Mouse (Mus musculus) heart, adult 9 months (tissue): ENCODE results near the gene Prox1.
A peak's percentile ranks its signal among the peaks of the same experiment; 100 is the strongest.

ENCODE experiments used
- DNase-seq, 2 experiments: peaks; one replicate each; pipeline ENCODE4 v3.0.0; 2022; ENCODE audit warnings: low spot score in 2 of 2

Prox1 gene

GRCm38 (mm10) chr1:190169911-190170818 is at the start of gene Prox1:
Prox1 (minus strand) TSS chr1:190170714.
- peak; percentile 78 to 81 for DNase-seq

- DNase-seq = no peak
These were observed 46.1 kb upstream of the Prox1 start for GRCm38 (mm10) chr1:190216621-190217020.

- DNase-seq = no peak
These were observed 44.1 kb upstream of the Prox1 start for GRCm38 (mm10) chr1:190214626-190215025.

GRCm38 (mm10) chr1:190213175-190213574 is 42.7 kb upstream of the Prox1 start:
- no peak for DNase-seq

- DNase-seq = no peak
These were observed 36.7 kb upstream of the Prox1 start for GRCm38 (mm10) chr1:190207246-190207645.

- no peak for DNase-seq
These were observed 35.2 kb upstream of the Prox1 start for GRCm38 (mm10) chr1:190205691-190206090.

GRCm38 (mm10) chr1:190204378-190205070 is 34.0 kb upstream of the Prox1 start:
- no peak for DNase-seq

- peak; percentile 20 to 38 for DNase-seq
These were observed 31.2 kb upstream of the Prox1 start for GRCm38 (mm10) chr1:190201696-190202095.

GRCm38 (mm10) chr1:190200996-190201395 is 30.5 kb upstream of the Prox1 start:
- DNase-seq = no peak

GRCm38 (mm10) chr1:190198247-190198646 is 27.7 kb upstream of the Prox1 start:
- no peak for DNase-seq

GRCm38 (mm10) chr1:190192011-190192410 is 21.5 kb upstream of the Prox1 start:
- DNase-seq = no peak

- DNase-seq = no peak
These were observed 19.9 kb upstream of the Prox1 start for GRCm38 (mm10) chr1:190190231-190190965.

GRCm38 (mm10) chr1:190189125-190189524 is 18.6 kb upstream of the Prox1 start:
- peak in 1 of 2 experiments; percentile 17 for DNase-seq

GRCm38 (mm10) chr1:190186336-190186735 is 15.8 kb upstream of the Prox1 start:
- DNase-seq = no peak

GRCm38 (mm10) chr1:190185284-190185683 is 14.8 kb upstream of the Prox1 start:
- DNase-seq = no peak

GRCm38 (mm10) chr1:190183574-190183973 is 13.1 kb upstream of the Prox1 start:
- DNase-seq = no peak

GRCm38 (mm10) chr1:190181765-190182164 is 11.3 kb upstream of the Prox1 start:
- DNase-seq = peak; percentile 19 to 53

- no peak for DNase-seq
These were observed 10.3 kb upstream of the Prox1 start for GRCm38 (mm10) chr1:190180861-190181260.

GRCm38 (mm10) chr1:190176961-190177360 is 6.4 kb upstream of the Prox1 start:
- peak in 1 of 2 experiments; percentile 33 for DNase-seq

GRCm38 (mm10) chr1:190174671-190175661 is 4.5 kb upstream of the Prox1 start:
- peak in 1 of 2 experiments; percentile 21 for DNase-seq

- peak in 1 of 2 experiments; percentile 23 for DNase-seq
These were observed 3.7 kb upstream of the Prox1 start for GRCm38 (mm10) chr1:190174231-190174630.
